Mouse (Mus musculus) granulocyte monocyte progenitor cell, adult 5-6 weeks (primary cell): ENCODE results near the gene Platr17. TPM values are rescaled to one million over a fixed set of nuclear protein-coding genes. Genes with fewer than 3 reads are reported as not detected.

Source experiments
- total RNA-seq, 2 experiments: library from RNA; stranded (forward) in 1 of 2; stranded (reverse) in 1 of 2; fragments of 200-712, 200-1000 nt in 1 of 2; fragments of >200 nt in 1 of 2; fragmentation: Nextera tagmentation in 1 of 2; gene quantifications; 2 replicates each; pipeline ENCODE4 v1.2.3; 2014 to 2017

The Platr17 gene
- total RNA-seq, 2 experiments from 2014 or later, result 0.46 to 1.4 TPM

Other genes starting within 250 kb of the Platr17 start
- 501 and 545 TPM in 2 replicates for gene Hnrnpm, start 218.3 kb upstream of the Platr17 start, total RNA-seq (2014; fragmentation: Nextera tagmentation)
- gene Hnrnpm, start 218.3 kb upstream of the Platr17 start, total RNA-seq (2017), result 269 and 307 TPM in 2 replicates
- 29.5 and 41.2 TPM in 2 replicates for gene March2, start 186.5 kb upstream of the Platr17 start, total RNA-seq (2014; fragmentation: Nextera tagmentation)
- gene March2, start 186.5 kb upstream of the Platr17 start, total RNA-seq (2017), result 20.0 and 22.4 TPM in 2 replicates
- 66.7 and 83.4 TPM in 2 replicates for gene Rab11b, start 144.6 kb upstream of the Platr17 start, total RNA-seq (2014; fragmentation: Nextera tagmentation)
- gene Rab11b, start 144.6 kb upstream of the Platr17 start, total RNA-seq (2017), result 37.9 and 46.4 TPM in 2 replicates
- 13.2 and 22.6 TPM in 2 replicates for gene Angptl4, start 123.3 kb upstream of the Platr17 start, total RNA-seq (2014; fragmentation: Nextera tagmentation)
- gene Angptl4, start 123.3 kb upstream of the Platr17 start, total RNA-seq (2017), result 10.3 and 11.1 TPM in 2 replicates
- gene Kank3, start 94.6 kb upstream of the Platr17 start, total RNA-seq (2014; fragmentation: Nextera tagmentation), result 17.5 and 21.0 TPM in 2 replicates
- 5.3 and 5.5 TPM in 2 replicates for gene Kank3, start 94.6 kb upstream of the Platr17 start, total RNA-seq (2017)
- gene Rps28, start 80.6 kb upstream of the Platr17 start, total RNA-seq (2014; fragmentation: Nextera tagmentation), result 3,502 and 3,517 TPM in 2 replicates
- gene Rps28, start 80.6 kb upstream of the Platr17 start, total RNA-seq (2017), result 2,416 and 2,576 TPM in 2 replicates
- gene Ndufa7, start 80.6 kb upstream of the Platr17 start, total RNA-seq (2014; fragmentation: Nextera tagmentation), result 282 and 300 TPM in 2 replicates
- gene Ndufa7, start 80.6 kb upstream of the Platr17 start, total RNA-seq (2017), result 133 and 200 TPM in 2 replicates
- gene Cd320, start 62.0 kb upstream of the Platr17 start, total RNA-seq (2014; fragmentation: Nextera tagmentation), result 21.9 and 35.5 TPM in 2 replicates
- gene Cd320, start 62.0 kb upstream of the Platr17 start, total RNA-seq (2017), result 20.3 and 31.3 TPM in 2 replicates
- not detected in 2 replicates for gene Gm7029, start 31.3 kb upstream of the Platr17 start, total RNA-seq (2014; fragmentation: Nextera tagmentation)
- not detected in 2 replicates for gene Gm7029, start 31.3 kb upstream of the Platr17 start, total RNA-seq (2017)
- gene Kifc1, start 14.5 kb upstream of the Platr17 start, total RNA-seq (2014; fragmentation: Nextera tagmentation), result 9.5 and 13.9 TPM in 2 replicates
- 31.3 and 35.8 TPM in 2 replicates for gene Kifc1, start 14.5 kb upstream of the Platr17 start, total RNA-seq (2017)
- 44.7 and 55.1 TPM in 2 replicates for gene Daxx, start 4.3 kb downstream of the Platr17 start, total RNA-seq (2014; fragmentation: Nextera tagmentation)
- 22.4 and 40.6 TPM in 2 replicates for gene Daxx, start 4.3 kb downstream of the Platr17 start, total RNA-seq (2017)
- 68.2 and 76.8 TPM in 2 replicates for gene Tapbp, start 10.8 kb downstream of the Platr17 start, total RNA-seq (2014; fragmentation: Nextera tagmentation)
- gene Tapbp, start 10.8 kb downstream of the Platr17 start, total RNA-seq (2017), result 48.0 and 57.7 TPM in 2 replicates
- 11.9 and 22.0 TPM in 2 replicates for gene Zbtb22, start 10.8 kb downstream of the Platr17 start, total RNA-seq (2014; fragmentation: Nextera tagmentation)
- gene Zbtb22, start 10.8 kb downstream of the Platr17 start, total RNA-seq (2017), result 16.8 and 23.9 TPM in 2 replicates
- 44.6 and 78.3 TPM in 2 replicates for gene Rgl2, start 24.4 kb downstream of the Platr17 start, total RNA-seq (2014; fragmentation: Nextera tagmentation)
- 35.5 and 35.8 TPM in 2 replicates for gene Rgl2, start 24.4 kb downstream of the Platr17 start, total RNA-seq (2017)
- 177 and 226 TPM in 2 replicates for gene Pfdn6, start 35.2 kb downstream of the Platr17 start, total RNA-seq (2014; fragmentation: Nextera tagmentation)
- 149 and 168 TPM in 2 replicates for gene Pfdn6, start 35.2 kb downstream of the Platr17 start, total RNA-seq (2017)
- gene Wdr46, start 35.5 kb downstream of the Platr17 start, total RNA-seq (2014; fragmentation: Nextera tagmentation), result 41.4 and 56.6 TPM in 2 replicates
- 48.6 and 53.9 TPM in 2 replicates for gene Wdr46, start 35.5 kb downstream of the Platr17 start, total RNA-seq (2017)
- gene B3galt4, start 46.4 kb downstream of the Platr17 start, total RNA-seq (2014; fragmentation: Nextera tagmentation), result 3.2 and 3.3 TPM in 2 replicates
- 3.2 and 4.0 TPM in 2 replicates for gene B3galt4, start 46.4 kb downstream of the Platr17 start, total RNA-seq (2017)
- 38.4 and 39.2 TPM in 2 replicates for gene Vps52, start 50.7 kb downstream of the Platr17 start, total RNA-seq (2014; fragmentation: Nextera tagmentation)
- gene Vps52, start 50.7 kb downstream of the Platr17 start, total RNA-seq (2017), result 18.6 and 19.2 TPM in 2 replicates
- gene Rps18, start 50.9 kb downstream of the Platr17 start, total RNA-seq (2014; fragmentation: Nextera tagmentation), result 4,404 and 5,660 TPM in 2 replicates
- gene Rps18, start 50.9 kb downstream of the Platr17 start, total RNA-seq (2017), result 1,485 and 1,727 TPM in 2 replicates
- gene H2-K1, start 95.2 kb downstream of the Platr17 start, total RNA-seq (2014; fragmentation: Nextera tagmentation), result 1,023 and 1,149 TPM in 2 replicates
- 564 and 822 TPM in 2 replicates for gene H2-K1, start 95.2 kb downstream of the Platr17 start, total RNA-seq (2017)
- gene Ring1, start 119.5 kb downstream of the Platr17 start, total RNA-seq (2014; fragmentation: Nextera tagmentation), result 14.5 and 19.8 TPM in 2 replicates
- 9.9 and 14.0 TPM in 2 replicates for gene Ring1, start 119.5 kb downstream of the Platr17 start, total RNA-seq (2017)
- 35.4 and 67.3 TPM in 2 replicates for gene H2-Ke6, start 122.9 kb downstream of the Platr17 start, total RNA-seq (2014; fragmentation: Nextera tagmentation)
- gene H2-Ke6, start 122.9 kb downstream of the Platr17 start, total RNA-seq (2017), result 27.1 and 30.1 TPM in 2 replicates
- gene Slc39a7, start 126.5 kb downstream of the Platr17 start, total RNA-seq (2014; fragmentation: Nextera tagmentation), result 41.0 and 56.8 TPM in 2 replicates
- gene Slc39a7, start 126.5 kb downstream of the Platr17 start, total RNA-seq (2017), result 99.8 and 103 TPM in 2 replicates
- 51.0 and 55.4 TPM in 2 replicates for gene Rxrb, start 126.7 kb downstream of the Platr17 start, total RNA-seq (2014; fragmentation: Nextera tagmentation)
- gene Rxrb, start 126.7 kb downstream of the Platr17 start, total RNA-seq (2017), result 40.5 and 47.2 TPM in 2 replicates
- 2.1 and 3.4 TPM in 2 replicates for gene Col11a2, start 134.3 kb downstream of the Platr17 start, total RNA-seq (2014; fragmentation: Nextera tagmentation)
- gene Col11a2, start 134.3 kb downstream of the Platr17 start, total RNA-seq (2017), result 1.2 and 3.4 TPM in 2 replicates
- gene H2-Oa, start 187.2 kb downstream of the Platr17 start, total RNA-seq (2014; fragmentation: Nextera tagmentation), result 6.4 and 15.0 TPM in 2 replicates
- gene H2-Oa, start 187.2 kb downstream of the Platr17 start, total RNA-seq (2017), result 1.7 and 7.6 TPM in 2 replicates
- 97.2 and 116 TPM in 2 replicates for gene H2-DMa, start 214.4 kb downstream of the Platr17 start, total RNA-seq (2014; fragmentation: Nextera tagmentation)
- 40.2 and 41.8 TPM in 2 replicates for gene H2-DMa, start 214.4 kb downstream of the Platr17 start, total RNA-seq (2017)
- 165 and 218 TPM in 2 replicates for gene Brd2, start 217.5 kb downstream of the Platr17 start, total RNA-seq (2014; fragmentation: Nextera tagmentation)
- 273 and 284 TPM in 2 replicates for gene Brd2, start 217.5 kb downstream of the Platr17 start, total RNA-seq (2017)
- 3.2 and 3.6 TPM in 2 replicates for gene H2-DMb2, start 238.2 kb downstream of the Platr17 start, total RNA-seq (2014; fragmentation: Nextera tagmentation)
- gene H2-DMb2, start 238.2 kb downstream of the Platr17 start, total RNA-seq (2017), result 3.8 and 7.1 TPM in 2 replicates
- gene H2-DMb1, start 247.9 kb downstream of the Platr17 start, total RNA-seq (2014; fragmentation: Nextera tagmentation), result 55.3 and 56.9 TPM in 2 replicates
- gene H2-DMb1, start 247.9 kb downstream of the Platr17 start, total RNA-seq (2017), result 47.9 and 48.5 TPM in 2 replicates